Mouse (Mus musculus) lung, adult 2 months (tissue): Measurements from ENCODE around the gene Fbxw8.

Experiments
- CTCF ChIP-seq: fragments of 200-500 bp; IDR thresholded peaks from 2 replicates; pipeline ENCODE4 v1.5.1; 2011; ENCODE audit warnings: mild to moderate bottlenecking, low read length, control low read depth; ENCODE audit not compliant: insufficient read depth
- POLR2A ChIP-seq: fragments of 200-500 bp; IDR thresholded peaks from 2 replicates; pipeline ENCODE4 v1.6.1; 2011; ENCODE audit warnings: low read depth, mild to moderate bottlenecking, control low read depth, low read length, borderline replicate concordance; ENCODE audit errors: extremely low read depth

GRCm38 (mm10) chr5:118154839-118155564 is at the start of gene Fbxw8:
- TF ChIP-seq POLR2A (peak; percentile 83; the same call in 1 of the 2 replicates), CTCF (no peak)
